Mouse (Mus musculus) kidney, adult 2 months (tissue): ENCODE data around the gene Daxx. TPM values are rescaled to one million over a fixed set of nuclear protein-coding genes. Genes with fewer than 3 reads are reported as not detected.
"Not testable (repeated sequence)": the region's sequence is repeated elsewhere in the genome, so short reads cannot be mapped to it uniquely, and the experiment has no call there.

Experiments used
- DNase-seq: peaks from one replicate; pipeline ENCODE4 v3.0.0; 2021
- H3K27ac ChIP-seq: fragments of 200-500 bp; 2 replicates; pipeline ENCODE4 v1.5.1; 2012; ENCODE audit warnings: low read depth, low read length, control low read depth, inconsistent platforms; ENCODE audit not compliant: insufficient read depth
- H3K27me3 ChIP-seq: fragments of 200-500 bp; replicated peaks from 2 replicates; pipeline ENCODE4 v1.6.1; 2012; ENCODE audit warnings: mild to moderate bottlenecking, moderate library complexity, low read length, inconsistent platforms; ENCODE audit not compliant: control insufficient read depth, insufficient read depth
- H3K36me3 ChIP-seq: fragments of 200-500 bp; 2 replicates; pipeline ENCODE4 v1.6.1; 2012; ENCODE audit warnings: mild to moderate bottlenecking, moderate library complexity, low read length, inconsistent platforms; ENCODE audit not compliant: control insufficient read depth, insufficient read depth
- H3K4me1 ChIP-seq: fragments of 200-500 bp; 2 replicates; pipeline ENCODE4 v1.6.1; 2011; ENCODE audit warnings: low read length; ENCODE audit not compliant: control insufficient read depth, insufficient read depth
- H3K4me3 ChIP-seq: fragments of 200-500 bp; 2 replicates; pipeline ENCODE4 v1.5.1; 2011; ENCODE audit warnings: mild to moderate bottlenecking, low read depth, low read length, control low read depth; ENCODE audit not compliant: insufficient read depth
- CTCF ChIP-seq: fragments of 200-500 bp; conservative IDR thresholded peaks from 2 replicates; pipeline ENCODE4 v1.5.1; 2011; ENCODE audit warnings: low read depth, mild to moderate bottlenecking, control low read depth, low read length, moderate library complexity, mixed read lengths; ENCODE audit not compliant: insufficient read depth, insufficient read length
- POLR2A ChIP-seq: fragments of 200-500 bp; IDR thresholded peaks from one replicate; pipeline ENCODE4 v1.6.1; 2011; ENCODE audit warnings: low read depth, low read length, control low read depth
- WGBS: fragments of 180-500 bp; shearing (Covaris S2); methylation state at CpG from one replicate; pipeline ENCODE4 v1.1.7; 2018; 5-methylcytosine and 5-hydroxymethylcytosine counted together
- polyA plus RNA-seq: library from polyadenylated mRNA; depleted of rRNA; stranded (reverse); fragments of >200 nt; gene quantifications from 2 replicates; pipeline ENCODE4 v1.2.3, GENCODE M21; 2012

The Daxx gene
- polyA plus RNA-seq, 1 experiment: 35.0 TPM

- TF ChIP-seq POLR2A: no peak
- TF ChIP-seq CTCF: peak; percentile 96; the same call in 1 of the 2 replicates
- under 1% methylated on average over 49 of the region's 49 CpGs for WGBS
- Histone ChIP-seq H3K4me1 (no peaks in the 10 kb centered on the region), H3K36me3 (no peaks in the 10 kb centered on the region), H3K27me3 (no peaks in the 10 kb centered on the region), H3K4me3 (peak within 1 kb of the TSS; percentile 66), H3K27ac (no peak within 1 kb of the TSS)
- peak; percentile 100 for DNase-seq
Measured at GRCm38 (mm10) chr17:33890533-33891059, 18.6 kb upstream of the Daxx start, which contains the start of gene Kifc1. Gene Kifc1 (minus strand): TSS chr17:33890661.

- no peak for DNase-seq
- Histone ChIP-seq H3K27ac (no peak overlapping the region), H3K36me3 (no peaks in the 10 kb centered on the region), H3K4me1 (no peaks in the 10 kb centered on the region), H3K27me3 (no peaks in the 10 kb centered on the region), H3K4me3 (no peak overlapping the region)
- no peak for TF ChIP-seq POLR2A
- WGBS: 47% methylated on average over 2 of the region's 2 CpGs
Measured at GRCm38 (mm10) chr17:33891357-33891756, 17.9 kb upstream of the Daxx start.

GRCm38 (mm10) chr17:33891892-33892291 is 17.3 kb upstream of the Daxx start:
- not testable (repeated sequence) for H3K27ac ChIP-seq, H3K27me3 ChIP-seq, H3K36me3 ChIP-seq, H3K4me1 ChIP-seq, DNase-seq, H3K4me3 ChIP-seq
- 73% methylated on average over 6 of the region's 6 CpGs for WGBS

GRCm38 (mm10) chr17:33892429-33892828 is 16.8 kb upstream of the Daxx start:
- TF ChIP-seq CTCF: no peak
- TF ChIP-seq POLR2A: no peak
- no peaks in the 10 kb centered on the region for H3K27me3 ChIP-seq
- WGBS: 38% methylated on average over 7 of the region's 7 CpGs
- no peak overlapping the region for H3K4me3 ChIP-seq
- no peaks in the 10 kb centered on the region for H3K4me1 ChIP-seq
- DNase-seq: no peak
- H3K36me3 ChIP-seq: no peaks in the 10 kb centered on the region
- H3K27ac ChIP-seq: no peak overlapping the region

DNA sequence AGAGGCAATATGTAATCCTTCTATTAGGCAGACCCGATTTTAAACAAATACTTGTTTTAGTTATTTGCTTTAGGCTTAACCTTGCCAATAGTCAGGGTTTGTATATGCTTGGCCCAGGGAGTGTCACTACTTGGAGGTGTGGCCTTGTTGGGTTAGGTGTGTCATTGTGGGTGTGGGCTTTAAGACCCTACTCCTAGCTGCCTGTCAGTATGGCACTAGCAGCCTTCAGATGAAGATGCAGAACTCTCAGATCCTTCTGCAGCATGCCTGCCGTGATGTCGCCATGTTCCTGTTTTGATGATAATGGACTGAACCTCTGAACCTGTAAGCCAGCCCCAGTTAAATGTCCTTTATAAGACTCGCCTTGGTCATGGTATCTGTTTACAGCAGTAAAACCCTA is 16.2 kb upstream of the Daxx start:
- H3K4me1 ChIP-seq, H3K27me3 ChIP-seq, H3K27ac ChIP-seq, DNase-seq, H3K4me3 ChIP-seq, H3K36me3 ChIP-seq: not testable (repeated sequence)
- WGBS: 86% methylated on average over 4 of the region's 4 CpGs

- DNase-seq: peak; percentile 57
- WGBS: 43% methylated on average over 6 of the region's 6 CpGs
Measured at GRCm38 (mm10) chr17:33897114-33897794, 12.0 kb upstream of the Daxx start.

DNA sequence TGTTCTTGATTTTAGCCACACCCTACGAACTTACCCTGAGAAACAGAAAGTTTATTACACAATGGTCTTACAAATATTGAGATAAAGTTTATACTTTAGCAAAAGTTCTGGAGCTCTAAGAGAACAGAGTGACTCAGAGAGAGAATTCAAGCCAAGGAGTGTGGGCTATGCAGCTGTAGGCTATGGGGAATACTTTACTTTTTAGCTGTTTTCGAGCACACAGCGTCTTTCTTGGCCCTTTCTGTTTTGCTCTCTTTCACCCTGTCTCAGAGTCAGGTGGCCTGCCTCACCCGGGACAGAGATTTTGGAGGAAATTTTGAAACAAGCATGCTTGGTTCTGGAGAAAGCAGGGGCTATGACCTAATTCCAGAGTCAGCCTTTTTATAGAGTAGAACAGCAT is 11.0 kb upstream of the Daxx start:
- H3K27ac ChIP-seq, H3K4me1 ChIP-seq, H3K4me3 ChIP-seq, H3K36me3 ChIP-seq, DNase-seq, H3K27me3 ChIP-seq: not testable (repeated sequence)
- WGBS: 84% methylated on average over 4 of the region's 4 CpGs

More at GRCm38 (mm10) chr17:33897114-33897794, 12.0 kb upstream of the Daxx start:
- H3K4me3 ChIP-seq: no peak overlapping the region
- H3K27me3 ChIP-seq: no peaks in the 10 kb centered on the region
- H3K36me3 ChIP-seq: no peaks in the 10 kb centered on the region
- TF ChIP-seq POLR2A (no peak), CTCF (peak; percentile 63)
- no peak overlapping the region for H3K27ac ChIP-seq
- H3K4me1 ChIP-seq: no peaks in the 10 kb centered on the region

GRCm38 (mm10) chr17:33899642-33900041 is 9.6 kb upstream of the Daxx start:
- 78% methylated on average over 4 of the region's 4 CpGs for WGBS
- TF ChIP-seq POLR2A: no peak
- DNase-seq: no peak
- Histone ChIP-seq H3K36me3 (no peaks in the 10 kb centered on the region), H3K27me3 (no peaks in the 10 kb centered on the region), H3K4me1 (no peaks in the 10 kb centered on the region), H3K27ac (no peak overlapping the region), H3K4me3 (no peak overlapping the region)
